26 mouse cellular contexts compared by ENCODE assay signal in genomic region chr3:33616871-33617270, GRCm38 (mm10).
"Had no signal": no experiment of that assay in that cellular context is flagged by ENCODE, and none has a peak within 500 bp of the region (broad histone marks: within the 10 kb centered on the region; RNA-seq: fewer than 3 reads in every experiment).

No protein-coding gene starts in this region.

- ATAC-seq: hindbrain, postnatal 0 days; inflammation-experienced regulatory T-cells, adult 6 months; intestine, embryonic 15.5 days; intestine, postnatal 0 days; liver, embryonic 12.5 days had no signal

- H3K36me3 ChIP-seq: heart, embryonic 13.5 days; heart, embryonic 15.5 days; hindbrain, embryonic 13.5 days; hindbrain, embryonic 15.5 days; intestine, embryonic 15.5 days; limb, embryonic 15.5 days; liver, embryonic 12.5 days had no signal

- H3K4me3 ChIP-seq: gastrocnemius, adult 2 months; heart, adult 2 months; heart, embryonic 13.5 days; heart, embryonic 15.5 days; hindbrain, embryonic 13.5 days; hindbrain, embryonic 15.5 days; intestine, embryonic 15.5 days; layer of hippocampus, adult 2 months; left cerebral cortex, adult 2 months; limb, embryonic 15.5 days; liver, embryonic 12.5 days had no signal

- H3K9ac ChIP-seq: heart, embryonic 13.5 days; heart, embryonic 15.5 days; hindbrain, embryonic 13.5 days; hindbrain, embryonic 15.5 days; intestine, embryonic 15.5 days; limb, embryonic 15.5 days; liver, embryonic 12.5 days; liver, embryonic 14.5 days had no signal

- H3K4me2 ChIP-seq: heart, embryonic 11.5 days; heart, embryonic 13.5 days; heart, embryonic 15.5 days; hindbrain, embryonic 13.5 days; hindbrain, embryonic 15.5 days; intestine, embryonic 15.5 days; limb, embryonic 15.5 days; liver, embryonic 12.5 days had no signal

- DNase-seq: gastrocnemius, adult 2 months; gastrocnemius, postnatal 14 days; gastrocnemius, postnatal 36 days; heart, adult 11 months; heart, adult 2 months; heart, postnatal 14 days; heart, postnatal 36 days; kidney, adult 18-20 months; kidney, adult 8-10 months; kidney, postnatal 10 days; kidney, postnatal 25 days; kidney, postnatal 4 days had no signal

- H3K4me1 ChIP-seq: heart, embryonic 13.5 days; heart, embryonic 15.5 days; hindbrain, embryonic 13.5 days; hindbrain, embryonic 15.5 days; intestine, embryonic 15.5 days; limb, embryonic 15.5 days; liver, embryonic 12.5 days had no signal

- H3K27me3 ChIP-seq: heart, embryonic 13.5 days; heart, embryonic 15.5 days; hindbrain, embryonic 13.5 days; hindbrain, embryonic 15.5 days; intestine, embryonic 15.5 days; limb, embryonic 15.5 days; liver, embryonic 12.5 days had no signal

- H3K27ac ChIP-seq: gastrocnemius, adult 2 months; heart, adult 2 months; heart, embryonic 13.5 days; heart, embryonic 15.5 days; hindbrain, embryonic 13.5 days; hindbrain, embryonic 15.5 days; hindbrain, postnatal 0 days; intestine, embryonic 15.5 days; layer of hippocampus, adult 2 months; left cerebral cortex, adult 2 months; limb, embryonic 15.5 days; liver, embryonic 12.5 days; liver, embryonic 14.5 days had no signal

- H3K9me3 ChIP-seq: heart, embryonic 13.5 days; heart, embryonic 15.5 days; hindbrain, embryonic 13.5 days; hindbrain, embryonic 15.5 days; intestine, embryonic 15.5 days; limb, embryonic 15.5 days; liver, embryonic 12.5 days had no signal
